Mouse (Mus musculus): ENCODE data around the gene Mark4.

Gene Mark4

GRCm38 (mm10) chr7:19383708-19384107 is 74.9 kb downstream of the Mark4 start:
- DNase-seq: no peak

- DNase-seq: no peak
Measured at GRCm38 (mm10) chr7:19382166-19382541, 76.5 kb downstream of the Mark4 start.

- DNase-seq: peak; percentile 99
Measured at GRCm38 (mm10) chr7:19381377-19382165, 77.0 kb downstream of the Mark4 start, which contains the start of gene Ercc2. Gene Ercc2, plus strand, starts transcription at chr7:19382010.

- no peak for DNase-seq
Measured at GRCm38 (mm10) chr7:19378049-19378448, 80.6 kb downstream of the Mark4 start.

GRCm38 (mm10) chr7:19376019-19376418 is 82.6 kb downstream of the Mark4 start:
- no peak for DNase-seq

GRCm38 (mm10) chr7:19375368-19375767 is 83.3 kb downstream of the Mark4 start:
- no peak for DNase-seq
